Mouse (Mus musculus): ENCODE results near the gene Alox12e.
"Not testable (repeated sequence)": the region's sequence is repeated elsewhere in the genome, so short reads cannot be mapped to it uniquely, and the experiment has no call there.

Alox12e gene

DNA sequence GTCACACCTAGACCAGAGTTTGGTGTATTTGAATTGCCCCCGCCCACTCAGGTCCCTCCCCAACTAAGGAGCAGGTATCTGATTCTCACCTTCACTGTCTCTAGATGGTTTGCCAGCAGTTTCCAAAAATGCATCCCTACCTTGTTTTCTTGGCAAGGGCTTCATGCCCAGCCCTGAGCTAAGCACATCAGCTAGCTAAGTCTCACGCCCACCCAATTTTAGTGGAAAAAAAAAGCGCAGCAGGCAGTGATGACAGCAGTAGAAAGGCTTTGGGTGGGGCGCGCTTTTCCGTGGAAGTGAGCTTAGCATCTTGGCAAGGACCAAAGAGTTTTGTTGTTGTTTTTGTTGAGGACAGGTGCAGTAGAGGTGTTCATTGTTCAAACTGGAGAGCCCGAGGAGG is at the start of gene Alox12e:
TSS of gene Alox12e (minus strand) at position 101 of the 400 bp plus-strand sequence.
- DNase-seq (ENCODE audit: extremely low read depth, low read depth, low spot score) = no peak

DNA sequence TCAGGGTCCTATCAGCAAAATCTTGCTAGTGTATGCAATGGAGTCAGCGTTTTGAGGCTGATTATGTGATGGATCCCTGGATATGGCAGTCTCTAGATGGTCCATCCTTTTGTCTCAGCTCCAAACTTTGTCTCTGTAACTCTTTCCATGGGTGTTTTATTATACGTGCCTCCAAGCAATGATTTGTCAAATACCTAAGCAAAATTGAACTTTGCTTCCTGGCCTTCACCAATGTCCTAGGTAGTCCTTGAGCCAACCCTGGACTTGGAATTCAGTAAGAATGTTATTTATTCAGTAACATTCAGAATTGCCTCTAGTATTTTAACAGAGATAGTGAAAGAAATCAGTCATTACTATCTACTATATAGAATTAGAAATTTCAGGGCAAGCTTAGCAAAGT is 46.2 kb upstream of the Alox12e start:
- DNase-seq (ENCODE audit: extremely low read depth, low read depth, low spot score) = not testable (repeated sequence)

DNA sequence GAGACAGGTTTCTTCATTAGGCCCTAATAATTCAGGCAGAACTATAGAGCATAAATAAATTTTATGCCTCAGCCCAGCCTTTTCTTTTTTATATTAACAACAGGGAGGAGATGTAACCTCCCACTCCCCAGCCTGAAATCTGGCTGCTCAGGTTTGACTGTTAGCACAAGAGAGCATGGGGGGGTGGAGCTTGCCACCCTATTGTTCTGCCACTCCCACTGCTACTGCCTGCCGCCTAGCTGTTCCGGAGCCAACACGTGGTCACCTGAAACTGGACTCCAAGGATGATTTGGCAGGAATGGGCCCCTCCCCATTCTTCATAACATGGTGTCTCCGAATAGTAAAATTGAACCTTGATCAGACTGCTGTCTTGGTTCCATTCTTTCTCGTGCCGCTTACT is 45.3 kb upstream of the Alox12e start:
- not testable (repeated sequence) for DNase-seq (ENCODE audit: extremely low read depth, low read depth, low spot score)

DNA sequence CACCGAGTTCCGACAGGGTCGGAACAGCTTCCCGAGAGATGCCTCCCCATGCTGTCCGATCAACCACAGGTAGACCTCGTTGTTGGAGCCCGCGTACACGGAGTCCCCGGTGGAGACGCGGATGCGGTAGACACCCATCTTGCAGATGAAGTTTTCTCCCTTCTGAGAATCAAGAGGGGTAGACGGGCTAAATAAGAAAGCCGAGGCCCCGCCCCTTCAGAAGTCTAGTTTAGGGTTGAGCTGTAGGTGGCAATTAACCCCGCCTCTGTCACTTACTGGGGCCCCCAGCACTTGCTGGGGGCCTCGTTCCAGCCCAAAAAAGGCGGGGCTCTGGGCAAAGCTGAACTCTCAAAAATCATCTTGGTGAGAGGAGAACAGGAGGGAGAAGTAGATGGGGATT is 29.4 kb upstream of the Alox12e start, which contains the start of gene Alox15:
TSS of gene Alox15 (minus strand) at position 164 of the 400 bp plus-strand sequence.
- no peak for DNase-seq (ENCODE audit: extremely low read depth, low read depth, low spot score)

DNA sequence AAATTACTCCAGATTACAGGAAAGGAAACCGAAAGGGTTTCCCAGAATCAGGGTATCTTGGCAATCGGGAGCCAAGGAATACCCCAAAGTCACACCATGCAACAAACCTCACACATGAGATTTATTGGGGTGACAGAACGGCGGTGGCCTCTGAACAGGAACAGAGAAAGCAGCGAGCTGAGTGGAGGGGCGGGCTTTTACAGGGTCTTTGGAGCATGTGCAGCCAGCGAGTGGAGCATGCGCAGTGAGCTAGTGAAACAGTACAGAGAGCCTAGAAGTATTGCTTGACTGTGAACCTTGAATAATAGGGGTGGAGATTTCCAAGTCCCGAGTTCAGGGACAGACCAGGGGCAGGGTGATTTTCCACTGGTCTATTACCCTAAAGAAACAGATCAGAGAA is 26.2 kb upstream of the Alox12e start:
- DNase-seq (ENCODE audit: extremely low read depth, low read depth, low spot score) = no peak

GRCm38 (mm10) chr11:70347861-70348260 is 25.4 kb upstream of the Alox12e start:
- DNase-seq (ENCODE audit: extremely low read depth, low read depth, low spot score) = no peak

- no peak for DNase-seq (ENCODE audit: extremely low read depth, low read depth, low spot score)
Measured at GRCm38 (mm10) chr11:70345546-70345945, 23.1 kb upstream of the Alox12e start.

- no peak for DNase-seq (ENCODE audit: extremely low read depth, low read depth, low spot score)
Measured at GRCm38 (mm10) chr11:70345061-70345460, 22.6 kb upstream of the Alox12e start.

- no peak for DNase-seq (ENCODE audit: extremely low read depth, low read depth, low spot score)
Measured at GRCm38 (mm10) chr11:70339481-70339880, 17.1 kb upstream of the Alox12e start.

DNA sequence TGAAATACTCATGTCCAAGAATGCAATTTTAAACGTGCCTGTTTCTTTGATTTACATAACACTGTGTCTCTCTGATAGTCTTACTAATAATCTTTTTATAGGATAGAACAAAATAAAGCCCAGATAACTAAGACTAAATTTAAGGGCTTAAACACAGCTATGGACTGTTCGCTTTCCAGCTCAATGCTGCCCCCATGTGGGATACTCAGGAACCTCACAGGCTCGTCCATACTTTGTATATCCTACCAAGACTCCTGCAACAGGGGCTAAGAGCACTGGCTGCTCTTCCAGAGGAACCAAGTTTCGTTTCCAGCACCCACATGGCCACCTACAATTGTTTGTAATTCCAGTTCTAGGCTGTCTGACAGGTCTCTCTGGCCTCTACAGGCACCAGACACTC is 12.0 kb upstream of the Alox12e start:
- no peak for DNase-seq (ENCODE audit: extremely low read depth, low read depth, low spot score)

GRCm38 (mm10) chr11:70324726-70325125 is 2.3 kb upstream of the Alox12e start:
- no peak for DNase-seq (ENCODE audit: extremely low read depth, low read depth, low spot score)

DNA sequence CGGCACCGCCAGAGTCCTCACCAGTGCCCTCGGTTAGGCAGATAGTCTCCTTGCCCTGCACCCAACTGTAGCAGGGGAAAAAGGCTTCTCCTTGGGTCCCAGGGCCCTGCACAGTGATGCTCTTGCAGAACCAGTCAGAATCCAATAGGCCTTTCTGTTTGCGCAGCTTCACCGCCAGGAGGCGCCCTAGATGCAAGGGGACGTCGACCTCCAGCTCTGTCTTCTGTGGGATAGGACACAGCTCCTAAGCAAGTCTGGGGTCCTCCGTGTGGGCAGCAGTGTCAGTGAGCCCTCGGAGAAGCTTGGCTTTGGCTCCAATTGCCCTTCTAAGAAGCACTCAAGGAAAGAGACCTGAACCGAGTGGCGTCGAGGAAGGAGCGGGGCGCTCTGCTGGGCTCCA is 764 bp downstream of the Alox12e start:
- no peak for DNase-seq (ENCODE audit: extremely low read depth, low read depth, low spot score)

DNA sequence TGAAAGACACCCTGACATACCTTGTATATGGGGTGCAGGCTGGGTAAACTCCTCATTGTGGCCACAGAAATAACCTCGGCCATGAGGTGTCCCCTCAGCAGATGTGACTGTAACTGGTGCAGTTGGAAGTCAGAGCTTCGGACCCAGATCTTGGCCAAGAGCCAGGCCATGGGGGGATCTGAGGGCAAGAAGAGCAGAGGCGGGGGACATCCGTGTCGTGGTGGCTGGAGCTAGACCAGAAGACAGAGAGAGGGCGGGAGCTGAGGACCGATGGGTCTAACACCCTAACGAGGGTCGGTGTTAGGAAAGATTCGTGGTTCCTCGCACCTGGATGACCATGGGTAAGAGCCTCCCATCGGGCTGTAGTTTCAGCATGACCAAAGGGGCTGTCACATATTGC is 2.8 kb downstream of the Alox12e start:
- DNase-seq (ENCODE audit: extremely low read depth, low read depth, low spot score) = no peak

- DNase-seq (ENCODE audit: extremely low read depth, low read depth, low spot score) = no peak
Measured at GRCm38 (mm10) chr11:70313833-70314232, 8.6 kb downstream of the Alox12e start.

DNA sequence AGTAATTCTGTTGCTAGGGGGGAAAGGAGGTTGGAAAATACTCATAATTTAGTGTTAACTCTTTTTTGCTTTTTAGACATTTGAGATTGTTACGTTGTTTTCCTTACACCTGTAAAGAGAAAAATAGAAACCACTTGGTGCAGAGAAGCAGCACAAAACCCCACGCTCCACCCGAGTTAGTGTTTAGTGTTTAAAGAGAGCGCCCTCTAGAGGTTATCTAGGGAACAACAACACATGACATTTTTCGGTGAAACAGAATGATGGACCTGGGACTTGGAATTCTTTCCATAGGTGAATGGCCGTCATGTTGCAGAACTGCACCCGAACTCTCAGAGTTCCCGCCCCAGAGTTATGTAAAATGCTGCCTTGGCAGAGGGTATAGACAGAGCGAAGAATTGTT is 13.1 kb downstream of the Alox12e start:
- DNase-seq (ENCODE audit: extremely low read depth, low read depth, low spot score) = no peak

GRCm38 (mm10) chr11:70308296-70308695 is 14.1 kb downstream of the Alox12e start:
- no peak for DNase-seq (ENCODE audit: extremely low read depth, low read depth, low spot score)

DNA sequence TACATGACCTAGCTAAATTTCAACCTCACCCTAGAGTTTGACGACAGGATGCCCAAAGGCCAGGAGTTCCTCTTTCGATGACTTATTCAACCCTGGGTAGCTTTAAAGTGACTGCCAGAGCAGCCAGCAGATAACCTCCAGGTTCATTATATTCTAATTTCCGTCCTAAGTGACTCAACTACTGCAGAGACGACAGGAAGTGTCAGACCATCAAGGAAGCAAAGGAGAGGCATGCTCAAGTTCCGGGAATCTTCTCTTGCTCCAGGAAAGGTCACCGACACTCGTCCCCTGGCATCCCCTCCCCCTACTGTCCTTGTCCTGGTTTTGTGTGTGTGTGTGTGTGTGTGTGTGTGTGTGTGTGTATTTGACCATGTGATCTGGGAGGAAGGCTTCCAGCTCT is 16.3 kb downstream of the Alox12e start:
- no peak for DNase-seq (ENCODE audit: extremely low read depth, low read depth, low spot score)

GRCm38 (mm10) chr11:70302293-70302692 is 20.1 kb downstream of the Alox12e start:
- no peak for DNase-seq (ENCODE audit: extremely low read depth, low read depth, low spot score)

- DNase-seq (ENCODE audit: extremely low read depth, low read depth, low spot score) = no peak
Measured at GRCm38 (mm10) chr11:70297836-70298454, 24.5 kb downstream of the Alox12e start.

- DNase-seq (ENCODE audit: extremely low read depth, low read depth, low spot score) = no peak
Measured at GRCm38 (mm10) chr11:70297405-70297804, 25.0 kb downstream of the Alox12e start.

DNA sequence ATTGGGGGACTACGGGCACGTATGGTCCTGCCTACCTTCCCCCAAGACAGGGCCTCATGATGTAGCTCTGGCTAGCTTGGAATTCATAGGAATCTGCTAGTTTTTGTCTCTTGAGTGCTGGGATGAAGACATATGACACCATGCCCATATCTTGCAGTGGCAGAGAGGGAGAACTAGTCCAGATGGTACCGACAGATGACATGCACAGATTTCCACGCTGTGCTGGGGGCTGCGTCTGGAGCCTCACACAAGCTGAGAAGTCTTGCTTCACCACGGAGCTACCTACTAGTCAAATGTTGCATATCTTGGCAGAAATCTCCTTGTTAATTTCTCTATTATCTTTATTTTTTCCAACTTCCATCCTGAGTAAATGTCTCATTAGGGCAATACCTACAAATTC is 28.5 kb downstream of the Alox12e start:
- no peak for DNase-seq (ENCODE audit: extremely low read depth, low read depth, low spot score)

GRCm38 (mm10) chr11:70291235-70291634 is 31.2 kb downstream of the Alox12e start:
- no peak for DNase-seq (ENCODE audit: extremely low read depth, low read depth, low spot score)

DNA sequence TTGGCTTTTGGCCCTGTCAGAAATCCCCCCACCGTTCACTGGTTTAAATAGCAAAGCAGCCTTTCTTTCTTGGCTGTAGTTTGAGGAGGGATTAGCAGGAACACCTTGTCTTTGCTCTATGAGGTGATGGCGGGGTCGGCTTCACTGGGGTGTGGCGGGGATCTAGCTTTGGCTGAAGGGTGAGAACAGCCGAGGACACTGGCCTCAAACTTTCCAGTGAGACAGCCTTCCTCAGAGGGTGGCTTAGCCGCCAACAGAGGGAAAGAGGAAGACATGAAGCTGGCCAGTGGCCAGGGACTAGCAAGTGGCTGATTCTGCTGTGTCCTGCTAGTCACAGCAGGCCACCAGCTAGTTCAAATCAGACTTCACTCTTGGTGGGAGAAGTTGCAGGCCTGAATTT is 33.2 kb downstream of the Alox12e start:
- DNase-seq (ENCODE audit: extremely low read depth, low read depth, low spot score) = no peak

All from fat pad, adult 2 months (tissue).